Mouse (Mus musculus): ENCODE measurements at regions not wholly inside any gene's neighbourhood (a gene's known extent, or its start where the extent isn't known, plus 50 kb on each side); places are given as distances from the start of the nearest gene placed in this dataset.

- Histone ChIP-seq H3K27ac (no peak overlapping the region), H3K4me3 (no peak overlapping the region), H3K4me1 (no peaks in the 10 kb centered on the region), H3K4me2 (replicated peaks) (no peak overlapping the region), H3K27me3 (replicated peaks) (no peaks in the 10 kb centered on the region), H3K9ac (no peak overlapping the region), H3K9me3 (no peaks in the 10 kb centered on the region), H3K36me3 (no peaks in the 10 kb centered on the region)
- no peak for ATAC-seq (ENCODE audit: low FRiP score, low read depth)
- 57% methylated on average over 5 of the region's 5 CpGs for WGBS
Measured at GRCm38 (mm10) chr1:71936501-71937129, 275.5 kb downstream of the Mreg start.

DNA sequence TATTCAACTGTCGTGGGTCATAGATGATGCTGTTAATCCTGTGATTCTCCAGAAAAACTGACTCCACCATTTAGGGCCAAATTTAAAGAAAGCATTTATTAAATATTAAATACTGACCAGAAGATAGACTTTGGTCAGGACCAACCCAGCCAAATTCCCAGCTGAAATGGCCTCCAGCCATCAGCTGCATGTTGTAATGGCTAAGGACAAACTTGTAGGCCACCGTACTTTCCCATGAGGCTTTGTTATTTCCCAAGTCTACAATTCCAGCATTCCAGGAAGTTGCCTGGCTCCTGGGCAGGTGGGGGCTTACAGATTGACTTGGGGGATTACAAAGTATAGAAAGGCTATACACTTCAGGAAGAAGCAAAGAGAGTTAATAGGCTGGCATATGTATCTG is 272.5 kb upstream of the Fn1 start:
- H3K27ac ChIP-seq = no peak overlapping the region
- no peaks in the 10 kb centered on the region for H3K9me3 ChIP-seq
- H3K4me1 ChIP-seq = no peaks in the 10 kb centered on the region
- no peaks in the 10 kb centered on the region for H3K27me3 ChIP-seq (replicated peaks)
- H3K4me3 ChIP-seq = no peak overlapping the region
- ATAC-seq (ENCODE audit: low FRiP score, low read depth) = no peak
- no peak overlapping the region for H3K4me2 ChIP-seq (replicated peaks)
- no peak overlapping the region for H3K9ac ChIP-seq
- no peaks in the 10 kb centered on the region for H3K36me3 ChIP-seq
- 88% methylated on average over 2 of the region's 2 CpGs for WGBS

DNA sequence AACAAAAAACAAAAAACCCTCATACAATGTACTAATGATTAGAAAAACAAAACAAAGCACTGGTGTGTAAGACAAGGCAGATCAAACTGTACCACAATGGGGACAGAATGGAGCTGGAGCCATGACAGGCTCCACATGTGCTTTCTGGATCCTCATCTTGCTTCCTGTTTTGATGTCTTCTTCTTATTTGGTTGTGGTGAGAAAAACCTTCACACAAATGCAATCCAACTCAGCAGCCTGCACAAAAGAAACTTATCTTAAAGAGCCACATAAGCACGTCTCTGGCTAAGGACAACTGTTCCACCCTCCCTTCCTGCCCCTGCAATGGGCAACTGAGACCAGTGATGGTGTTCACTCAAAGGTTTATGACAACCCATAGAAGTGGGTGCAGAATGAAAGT is 271.9 kb upstream of the Fn1 start:
- Histone ChIP-seq H3K27me3 (replicated peaks) (no peaks in the 10 kb centered on the region), H3K4me2 (replicated peaks) (no peak overlapping the region), H3K27ac (no peak overlapping the region), H3K4me1 (no peaks in the 10 kb centered on the region), H3K4me3 (no peak overlapping the region), H3K9ac (no peak overlapping the region), H3K36me3 (no peaks in the 10 kb centered on the region), H3K9me3 (no peaks in the 10 kb centered on the region)
- no peak for ATAC-seq (ENCODE audit: low FRiP score, low read depth)
- WGBS = 81% methylated on average over 1 of the region's 1 CpGs

GRCm38 (mm10) chr1:71923731-71924130 is 270.7 kb upstream of the Fn1 start:
- 39% methylated on average over 3 of the region's 3 CpGs for WGBS
- Histone ChIP-seq H3K4me1 (no peaks in the 10 kb centered on the region), H3K4me2 (replicated peaks) (no peak overlapping the region), H3K9ac (no peak overlapping the region), H3K27ac (no peak overlapping the region), H3K27me3 (replicated peaks) (no peaks in the 10 kb centered on the region), H3K9me3 (no peaks in the 10 kb centered on the region), H3K36me3 (no peaks in the 10 kb centered on the region), H3K4me3 (no peak overlapping the region)
- no peak for ATAC-seq (ENCODE audit: low FRiP score, low read depth)

- no peak overlapping the region for H3K9ac ChIP-seq
- no peak overlapping the region for H3K4me2 ChIP-seq (replicated peaks)
- H3K9me3 ChIP-seq = no peaks in the 10 kb centered on the region
- no peaks in the 10 kb centered on the region for H3K36me3 ChIP-seq
- no peak for ATAC-seq (ENCODE audit: low FRiP score, low read depth)
- H3K4me3 ChIP-seq = no peak overlapping the region
- H3K27ac ChIP-seq = no peak overlapping the region
- WGBS = 89% methylated on average over 2 of the region's 2 CpGs
- no peaks in the 10 kb centered on the region for H3K27me3 ChIP-seq (replicated peaks)
- H3K4me1 ChIP-seq = no peaks in the 10 kb centered on the region
Measured at GRCm38 (mm10) chr1:71921456-71921855, 268.5 kb upstream of the Fn1 start.

GRCm38 (mm10) chr1:71919891-71920290 is 266.9 kb upstream of the Fn1 start:
- 87% methylated on average over 2 of the region's 2 CpGs for WGBS
- no peaks in the 10 kb centered on the region for H3K4me1 ChIP-seq
- no peak overlapping the region for H3K4me2 ChIP-seq (replicated peaks)
- no peaks in the 10 kb centered on the region for H3K36me3 ChIP-seq
- H3K27me3 ChIP-seq (replicated peaks) = no peaks in the 10 kb centered on the region
- H3K9ac ChIP-seq = no peak overlapping the region
- no peak overlapping the region for H3K27ac ChIP-seq
- ATAC-seq (ENCODE audit: low FRiP score, low read depth) = no peak
- no peak overlapping the region for H3K4me3 ChIP-seq
- H3K9me3 ChIP-seq = no peaks in the 10 kb centered on the region

DNA sequence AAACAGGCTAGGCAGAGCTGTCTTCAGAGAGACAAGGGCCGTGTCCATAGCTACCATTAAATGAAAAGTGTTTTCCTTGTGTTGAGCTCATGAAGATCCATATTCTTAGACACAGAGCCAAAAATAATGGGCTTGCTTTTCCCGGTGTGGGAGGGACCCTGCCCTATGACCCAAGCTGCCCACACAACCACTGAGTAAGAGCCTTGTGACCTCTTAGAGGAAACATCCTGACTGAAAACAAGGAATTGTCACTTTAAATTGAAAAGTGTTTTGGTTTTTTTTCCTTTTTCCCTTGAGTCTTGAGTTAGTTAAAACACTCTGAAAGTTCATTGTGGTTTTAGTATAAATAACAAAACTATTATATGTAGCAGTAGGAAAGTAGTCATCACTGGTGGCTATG is 264.0 kb upstream of the Fn1 start:
- H3K4me2 ChIP-seq (replicated peaks) = no peak overlapping the region
- H3K9me3 ChIP-seq = no peaks in the 10 kb centered on the region
- no peak overlapping the region for H3K4me3 ChIP-seq
- no peak overlapping the region for H3K9ac ChIP-seq
- no peak for ATAC-seq (ENCODE audit: low FRiP score, low read depth)
- 76% methylated on average over 2 of the region's 2 CpGs for WGBS
- no peaks in the 10 kb centered on the region for H3K4me1 ChIP-seq
- no peak overlapping the region for H3K27ac ChIP-seq
- no peaks in the 10 kb centered on the region for H3K36me3 ChIP-seq
- H3K27me3 ChIP-seq (replicated peaks) = no peaks in the 10 kb centered on the region

GRCm38 (mm10) chr1:71914439-71914838 is 261.4 kb upstream of the Fn1 start:
- Histone ChIP-seq H3K9me3 (no peaks in the 10 kb centered on the region), H3K4me2 (replicated peaks) (no peak overlapping the region), H3K9ac (no peak overlapping the region), H3K27ac (no peak overlapping the region), H3K36me3 (no peaks in the 10 kb centered on the region), H3K4me1 (no peaks in the 10 kb centered on the region), H3K27me3 (replicated peaks) (no peaks in the 10 kb centered on the region), H3K4me3 (no peak overlapping the region)
- ATAC-seq (ENCODE audit: low FRiP score, low read depth) = no peak
- WGBS = 94% methylated on average over 3 of the region's 3 CpGs

- no peak overlapping the region for H3K4me2 ChIP-seq (replicated peaks)
- no peaks in the 10 kb centered on the region for H3K27me3 ChIP-seq (replicated peaks)
- H3K27ac ChIP-seq = no peak overlapping the region
- H3K4me1 ChIP-seq = no peaks in the 10 kb centered on the region
- no peaks in the 10 kb centered on the region for H3K9me3 ChIP-seq
- no peak for ATAC-seq (ENCODE audit: low FRiP score, low read depth)
- H3K9ac ChIP-seq = no peak overlapping the region
- no peaks in the 10 kb centered on the region for H3K36me3 ChIP-seq
- no peak overlapping the region for H3K4me3 ChIP-seq
- 71% methylated on average over 5 of the region's 5 CpGs for WGBS
Measured at GRCm38 (mm10) chr1:71913221-71913620, 260.2 kb upstream of the Fn1 start.

DNA sequence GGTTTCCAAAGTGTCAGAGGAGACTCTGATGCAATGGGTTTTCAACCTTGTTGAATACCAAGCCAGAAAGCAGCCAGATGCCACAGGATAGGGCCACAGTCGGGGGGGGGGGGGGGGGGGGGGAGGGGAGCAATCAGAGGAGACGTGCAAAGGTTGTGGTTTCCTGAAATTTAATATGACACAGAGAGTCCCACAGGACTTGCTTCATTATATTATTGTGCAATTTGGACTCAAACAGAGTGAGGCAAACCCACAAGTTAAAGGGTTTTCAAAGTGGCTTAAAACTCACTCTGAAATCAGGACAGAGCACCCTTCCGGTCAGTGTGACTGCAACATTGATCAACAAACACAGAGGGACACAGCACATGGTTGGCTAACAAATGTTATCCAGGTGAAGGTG is 259.4 kb upstream of the Fn1 start:
- H3K36me3 ChIP-seq = no peaks in the 10 kb centered on the region

GRCm38 (mm10) chr1:71910125-71910524 is 257.1 kb upstream of the Fn1 start:
- WGBS = 89% methylated on average over 1 of the region's 1 CpGs
- H3K27me3 ChIP-seq (replicated peaks) = no peaks in the 10 kb centered on the region
- H3K36me3 ChIP-seq = no peaks in the 10 kb centered on the region
- H3K4me1 ChIP-seq = no peaks in the 10 kb centered on the region
- no peak overlapping the region for H3K27ac ChIP-seq
- no peak overlapping the region for H3K9ac ChIP-seq
- no peak overlapping the region for H3K4me3 ChIP-seq
- no peak for ATAC-seq (ENCODE audit: low FRiP score, low read depth)
- no peaks in the 10 kb centered on the region for H3K9me3 ChIP-seq
- H3K4me2 ChIP-seq (replicated peaks) = no peak overlapping the region

More for the DNA sequence above, 259.4 kb upstream of the Fn1 start:
- Histone ChIP-seq H3K9ac (no peak overlapping the region), H3K27me3 (replicated peaks) (no peaks in the 10 kb centered on the region), H3K27ac (no peak overlapping the region), H3K9me3 (no peaks in the 10 kb centered on the region), H3K4me3 (no peak overlapping the region), H3K4me2 (replicated peaks) (no peak overlapping the region), H3K4me1 (no peaks in the 10 kb centered on the region)
- ATAC-seq (ENCODE audit: low FRiP score, low read depth) = no peak
- 46% methylated on average over 3 of the region's 3 CpGs for WGBS

DNA sequence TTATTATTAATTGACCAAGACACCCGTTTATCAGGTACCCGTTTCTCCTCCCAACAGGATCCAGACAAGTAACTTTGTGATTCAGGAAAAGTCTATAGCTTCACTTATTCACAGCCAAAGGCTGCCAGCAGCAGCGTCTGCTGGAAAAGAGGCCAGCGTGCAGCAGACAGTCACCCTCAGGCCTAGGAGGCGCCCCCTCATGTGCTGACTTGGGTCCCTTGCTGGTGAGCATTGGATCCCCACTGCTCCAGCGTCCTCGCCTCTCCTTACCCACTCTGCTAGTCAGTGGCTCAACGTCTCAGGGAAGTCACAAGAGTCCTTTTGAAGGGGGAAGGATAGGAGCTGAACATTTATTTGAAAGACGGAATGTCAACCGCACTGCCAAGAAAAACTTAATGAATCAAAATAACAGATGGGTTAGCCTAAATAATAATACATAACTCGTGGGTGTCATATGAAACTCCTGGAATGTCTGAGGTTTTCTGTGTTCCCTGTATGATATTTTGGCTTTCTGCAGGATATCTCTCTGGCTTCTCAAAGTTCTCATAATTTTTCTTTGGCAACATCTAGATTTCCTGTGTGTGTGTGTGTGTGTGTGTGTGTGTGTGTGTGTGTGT is 256.6 kb upstream of the Fn1 start:
- Histone ChIP-seq H3K4me1 (no peaks in the 10 kb centered on the region), H3K9me3 (no peaks in the 10 kb centered on the region), H3K36me3 (no peaks in the 10 kb centered on the region), H3K4me3 (no peak overlapping the region), H3K27me3 (replicated peaks) (no peaks in the 10 kb centered on the region), H3K4me2 (replicated peaks) (no peak overlapping the region), H3K9ac (no peak overlapping the region), H3K27ac (no peak overlapping the region)
- 72% methylated on average over 11 of the region's 11 CpGs for WGBS
- ATAC-seq (ENCODE audit: low FRiP score, low read depth) = no peak

GRCm38 (mm10) chr1:71904376-71904948 is 251.5 kb upstream of the Fn1 start:
- Histone ChIP-seq H3K27ac (no peak overlapping the region), H3K36me3 (no peaks in the 10 kb centered on the region), H3K4me3 (no peak overlapping the region), H3K4me2 (replicated peaks) (no peak overlapping the region), H3K27me3 (replicated peaks) (no peaks in the 10 kb centered on the region), H3K9ac (no peak overlapping the region), H3K4me1 (no peaks in the 10 kb centered on the region), H3K9me3 (no peaks in the 10 kb centered on the region)
- ATAC-seq (ENCODE audit: low FRiP score, low read depth) = no peak
- 84% methylated on average over 4 of the region's 4 CpGs for WGBS

Data from neural tube, embryonic 12.5 days (tissue).